Mouse (Mus musculus) midbrain, embryonic 10.5 days (tissue): ENCODE measurements around the gene Fmod. TPM values are rescaled to one million over a fixed set of nuclear protein-coding genes. Genes with fewer than 3 reads are reported as not detected.

Experiments used
- DNase-seq: peaks from one replicate; pipeline ENCODE4 v3.0.0-alpha.2; 2017; ENCODE audit warnings: low spot score
- H3K27ac ChIP-seq: fragments of 300-500 bp; sonication (generic); replicated peaks from 2 replicates; pipeline ENCODE4 v1.5.1; 2016; ENCODE audit warnings: mild to moderate bottlenecking
- H3K27me3 ChIP-seq: fragments of 300-500 bp; sonication (generic); 2 replicates; pipeline ENCODE4 v1.6.1; 2016; ENCODE audit warnings: low read depth, mild to moderate bottlenecking; ENCODE audit not compliant: poor library complexity, severe bottlenecking
- H3K36me3 ChIP-seq: fragments of 300-500 bp; sonication (generic); 2 replicates; pipeline ENCODE4 v1.6.1; 2016; ENCODE audit warnings: mild to moderate bottlenecking, moderate library complexity
- H3K4me1 ChIP-seq: fragments of 300-500 bp; sonication (generic); 2 replicates; pipeline ENCODE4 v1.6.1; 2016
- H3K4me3 ChIP-seq: fragments of 300-500 bp; sonication (generic); 2 replicates; pipeline ENCODE4 v1.5.1; 2016; ENCODE audit warnings: mild to moderate bottlenecking, moderate library complexity
- H3K9me3 ChIP-seq: fragments of 300-500 bp; sonication (generic); replicated peaks from 2 replicates; pipeline ENCODE4 v1.6.1; 2016; ENCODE audit warnings: mild to moderate bottlenecking
- WGBS: fragments of 180-500 bp; shearing (Covaris S2); methylation state at CpG from one replicate; pipeline ENCODE4 v1.1.7; 2016; 5-methylcytosine and 5-hydroxymethylcytosine counted together
- polyA plus RNA-seq: library from polyadenylated mRNA; unstranded; fragments of >200 nt; fragmentation: Nextera tagmentation; extraction: Ambion mirVana; gene quantifications from 2 replicates; pipeline ENCODE4 v1.2.1, GENCODE M21; 2016

The Fmod gene
- polyA plus RNA-seq, 1 experiment from 2014 or later, result 2.8 TPM

DNA sequence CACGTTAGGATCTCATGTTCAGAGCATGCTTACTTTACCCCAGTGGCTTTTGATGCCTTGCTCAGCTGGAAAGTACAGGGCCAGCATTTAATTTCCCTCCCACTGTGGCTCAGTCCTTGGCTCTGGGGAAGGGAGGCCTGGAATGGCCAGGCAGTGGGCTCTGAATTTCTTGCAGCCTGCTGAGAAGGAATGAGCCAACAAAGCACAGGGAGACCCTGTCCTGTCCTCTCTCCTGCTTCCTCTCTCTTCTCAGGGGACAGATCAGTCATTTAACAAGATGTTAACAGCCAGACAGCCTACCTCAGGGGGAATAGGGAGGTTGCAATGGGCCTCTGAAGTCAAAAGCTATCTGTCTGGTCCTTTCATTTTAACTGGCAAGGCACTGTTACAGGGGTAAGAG is 5.3 kb downstream of the Fmod start:
- WGBS, result 16% methylated on average over 1 of the region's 1 CpGs
- Histone ChIP-seq H3K36me3 (no peaks in the 10 kb centered on the region), H3K4me1 (peaks cover 31% of the 10 kb centered on the region)

DNA sequence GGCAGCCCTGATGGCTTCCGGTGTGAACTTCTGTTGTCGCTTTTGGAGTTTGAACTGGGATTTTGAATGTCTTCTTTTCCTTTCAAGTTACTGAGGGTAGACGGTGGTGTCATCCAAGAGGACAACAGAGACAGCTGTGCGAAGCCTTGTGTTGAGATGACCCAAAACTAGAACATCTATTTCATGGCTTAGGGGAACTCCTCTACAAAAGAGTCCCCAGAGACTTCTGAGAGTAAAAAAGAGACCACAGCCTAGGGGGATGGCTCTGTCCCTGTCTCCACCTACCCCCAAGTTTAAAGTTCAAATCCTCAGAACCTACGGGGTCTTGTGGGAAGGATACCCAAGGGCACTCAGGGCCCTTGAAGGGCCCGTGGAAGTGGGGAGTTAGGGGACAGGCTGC is 7.8 kb downstream of the Fmod start:
- H3K27ac ChIP-seq, result no peak overlapping the region
- H3K9me3 ChIP-seq, result no peaks in the 10 kb centered on the region
- H3K36me3 ChIP-seq, result no peaks in the 10 kb centered on the region
- no peak for DNase-seq
- H3K27me3 ChIP-seq, result peaks cover 19% of the 10 kb centered on the region
- H3K4me3 ChIP-seq, result no peak overlapping the region
- 95% methylated on average over 6 of the region's 6 CpGs for WGBS
- H3K4me1 ChIP-seq, result peaks cover 32% of the 10 kb centered on the region

More for the DNA sequence above, 5.3 kb downstream of the Fmod start:
- Histone ChIP-seq H3K4me3 (no peak overlapping the region), H3K9me3 (no peaks in the 10 kb centered on the region), H3K27ac (no peak overlapping the region), H3K27me3 (peaks cover 12% of the 10 kb centered on the region)
- no peak for DNase-seq

GRCm38 (mm10) chr1:134045971-134046370 is 8.9 kb downstream of the Fmod start:
- 6% methylated on average over 9 of the region's 9 CpGs for WGBS
- Histone ChIP-seq H3K27me3 (peaks cover 19% of the 10 kb centered on the region), H3K27ac (peak overlapping the region; percentile 82), H3K36me3 (no peaks in the 10 kb centered on the region), H3K4me3 (peak overlapping the region; percentile 50), H3K9me3 (no peaks in the 10 kb centered on the region), H3K4me1 (peaks cover 32% of the 10 kb centered on the region)
- DNase-seq, result peak; percentile 79

- WGBS, result 25% methylated on average over 23 of the region's 23 CpGs
- Histone ChIP-seq H3K27ac (peak overlapping the region; percentile 82), H3K36me3 (no peaks in the 10 kb centered on the region)
These were observed 9.3 kb downstream of the Fmod start for GRCm38 (mm10) chr1:134046387-134046786.

DNA sequence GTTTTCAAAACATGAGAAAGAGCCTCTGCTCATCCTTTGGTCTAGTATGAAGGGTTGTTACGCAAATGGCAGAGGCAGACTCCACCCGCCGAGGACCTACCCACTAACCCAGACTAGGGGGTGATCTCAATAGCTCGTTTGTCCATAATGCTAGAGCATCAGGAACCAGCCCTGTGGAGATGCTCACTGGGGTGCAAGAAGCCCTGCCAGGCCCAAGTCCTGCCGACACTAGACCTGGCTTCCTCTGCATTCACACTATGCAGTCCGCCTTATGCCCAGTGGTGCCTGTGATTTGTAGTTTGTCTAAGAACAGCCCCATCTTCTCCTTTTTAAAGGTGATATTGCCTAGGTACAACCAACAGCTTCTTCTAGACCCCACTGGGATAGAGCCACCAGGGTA is 10.4 kb downstream of the Fmod start:
- no peaks in the 10 kb centered on the region for H3K9me3 ChIP-seq
- H3K36me3 ChIP-seq, result no peaks in the 10 kb centered on the region
- no peak for DNase-seq
- peaks cover 27% of the 10 kb centered on the region for H3K4me1 ChIP-seq
- H3K27ac ChIP-seq, result 0 out of 2 replicates have a peak overlapping the region, but pooled peaks have one; percentile 33
- H3K27me3 ChIP-seq, result peaks cover 19% of the 10 kb centered on the region
- H3K4me3 ChIP-seq, result no peak overlapping the region
- 83% methylated on average over 6 of the region's 6 CpGs for WGBS

More at GRCm38 (mm10) chr1:134046387-134046786, 9.3 kb downstream of the Fmod start:
- peak overlapping the region; percentile 50 for H3K4me3 ChIP-seq
- H3K9me3 ChIP-seq, result no peaks in the 10 kb centered on the region
- no peak for DNase-seq
- peaks cover 32% of the 10 kb centered on the region for H3K4me1 ChIP-seq
- H3K27me3 ChIP-seq, result peaks cover 19% of the 10 kb centered on the region

GRCm38 (mm10) chr1:134048759-134049158 is 11.7 kb downstream of the Fmod start:
- WGBS, result 7% methylated on average over 5 of the region's 5 CpGs
- H3K4me3 ChIP-seq, result no peak overlapping the region
- H3K4me1 ChIP-seq, result peaks cover 19% of the 10 kb centered on the region
- 0 out of 2 replicates have a peak overlapping the region, but pooled peaks have one; percentile 33 for H3K27ac ChIP-seq
- no peaks in the 10 kb centered on the region for H3K9me3 ChIP-seq
- no peaks in the 10 kb centered on the region for H3K36me3 ChIP-seq
- DNase-seq, result peak; percentile 76
- H3K27me3 ChIP-seq, result peaks cover 19% of the 10 kb centered on the region

DNA sequence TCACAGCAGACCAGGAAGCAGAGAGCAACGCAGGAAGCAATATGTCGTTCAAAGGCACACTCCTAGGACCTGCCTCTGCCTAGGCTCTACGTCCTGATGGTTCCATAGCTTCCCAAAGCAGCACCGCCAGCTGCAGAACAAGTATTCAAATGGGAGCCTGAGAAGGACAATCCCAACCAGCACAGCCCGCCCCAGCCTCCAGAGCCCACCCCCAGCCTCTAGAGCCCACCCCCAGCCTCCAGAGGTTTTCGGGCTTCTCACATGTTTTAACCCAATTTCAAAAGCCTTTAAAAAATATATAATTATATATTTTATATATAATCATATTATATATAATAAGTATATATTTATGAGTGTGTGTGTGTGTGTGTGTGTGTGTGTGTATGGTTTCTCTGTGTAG is 12.5 kb downstream of the Fmod start:
- no peak overlapping the region for H3K4me3 ChIP-seq
- H3K27me3 ChIP-seq, result peaks cover 19% of the 10 kb centered on the region
- DNase-seq, result no peak
- no peaks in the 10 kb centered on the region for H3K9me3 ChIP-seq
- 82% methylated on average over 6 of the region's 6 CpGs for WGBS
- H3K27ac ChIP-seq, result no peak overlapping the region; the same call in 1 of the 2 replicates
- H3K4me1 ChIP-seq, result peaks cover 22% of the 10 kb centered on the region
- no peaks in the 10 kb centered on the region for H3K36me3 ChIP-seq

- Histone ChIP-seq H3K4me1 (peaks cover 33% of the 10 kb centered on the region), H3K36me3 (no peaks in the 10 kb centered on the region), H3K9me3 (no peaks in the 10 kb centered on the region), H3K27me3 (no peaks in the 10 kb centered on the region; the same call in 1 of the 2 replicates), H3K27ac (peak overlapping the region; percentile 74), H3K4me3 (no peak overlapping the region)
- 9% methylated on average over 6 of the region's 6 CpGs for WGBS
- peak; percentile 77 for DNase-seq
These were observed 16.2 kb downstream of the Fmod start for GRCm38 (mm10) chr1:134053207-134053606.

DNA sequence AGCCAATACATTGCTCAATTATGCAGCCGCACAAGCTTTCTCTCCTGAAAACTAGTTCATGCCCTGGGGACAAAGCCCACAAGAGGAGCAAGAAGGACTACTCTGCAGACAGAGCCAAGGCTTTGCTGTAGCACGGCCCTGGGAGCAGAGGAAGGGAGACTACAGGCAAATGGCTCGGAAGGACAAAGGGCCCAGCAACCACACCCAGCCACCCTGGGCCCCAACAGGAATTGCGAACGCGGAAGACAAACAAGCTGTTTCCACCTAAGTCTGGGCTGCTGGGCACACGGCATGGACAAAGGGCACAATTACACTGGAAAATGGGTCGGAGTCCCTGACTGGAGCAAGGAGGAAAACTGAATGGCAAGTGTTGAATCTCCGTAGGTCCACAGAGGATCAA is 18.0 kb downstream of the Fmod start:
- H3K9me3 ChIP-seq, result no peaks in the 10 kb centered on the region
- H3K36me3 ChIP-seq, result no peaks in the 10 kb centered on the region
- WGBS, result 76% methylated on average over 9 of the region's 9 CpGs
- no peaks in the 10 kb centered on the region; the same call in 1 of the 2 replicates for H3K27me3 ChIP-seq
- peaks cover 45% of the 10 kb centered on the region for H3K4me1 ChIP-seq
- H3K27ac ChIP-seq, result peak overlapping the region; percentile 73
- 0 out of 2 replicates have a peak overlapping the region, but pooled peaks have one; percentile 4 for H3K4me3 ChIP-seq
- no peak for DNase-seq

- H3K27ac ChIP-seq, result peak overlapping the region; percentile 73
These were observed 18.7 kb downstream of the Fmod start for GRCm38 (mm10) chr1:134055666-134056245.

GRCm38 (mm10) chr1:134056285-134056684 is 19.2 kb downstream of the Fmod start:
- Histone ChIP-seq H3K4me3 (no peak overlapping the region), H3K27ac (peak overlapping the region; percentile 73), H3K36me3 (no peaks in the 10 kb centered on the region), H3K27me3 (no peaks in the 10 kb centered on the region), H3K4me1 (peaks cover 57% of the 10 kb centered on the region), H3K9me3 (no peaks in the 10 kb centered on the region)
- DNase-seq, result no peak
- WGBS, result 79% methylated on average over 4 of the region's 4 CpGs

More at GRCm38 (mm10) chr1:134055666-134056245, 18.7 kb downstream of the Fmod start:
- H3K9me3 ChIP-seq, result no peaks in the 10 kb centered on the region
- 87% methylated on average over 9 of the region's 9 CpGs for WGBS
- no peak for DNase-seq
- H3K4me1 ChIP-seq, result peaks cover 52% of the 10 kb centered on the region
- no peaks in the 10 kb centered on the region for H3K36me3 ChIP-seq
- H3K4me3 ChIP-seq, result no peak overlapping the region
- no peaks in the 10 kb centered on the region for H3K27me3 ChIP-seq

DNA sequence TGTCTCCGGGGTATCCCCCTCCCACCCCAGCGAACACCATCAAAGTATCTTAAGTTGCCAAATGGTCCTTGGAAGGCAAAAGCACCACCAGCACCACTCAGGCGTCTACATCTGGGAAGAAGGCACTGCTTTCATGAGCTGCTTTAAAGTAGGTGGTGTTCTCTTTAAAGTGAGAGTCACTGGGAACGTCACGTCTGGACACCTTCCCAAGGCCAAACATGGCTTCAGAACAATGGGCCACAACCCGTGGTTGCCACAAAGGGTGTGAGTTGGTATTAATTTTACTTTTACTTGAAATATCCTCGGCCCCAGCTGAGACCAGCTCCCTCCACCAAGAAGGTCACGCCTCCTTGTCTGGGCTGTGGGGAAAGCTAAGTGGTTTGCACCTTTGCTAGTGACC is 20.7 kb downstream of the Fmod start:
- peaks cover 71% of the 10 kb centered on the region for H3K4me1 ChIP-seq
- no peak for DNase-seq
- H3K36me3 ChIP-seq, result no peaks in the 10 kb centered on the region
- H3K27me3 ChIP-seq, result no peaks in the 10 kb centered on the region
- no peak overlapping the region for H3K4me3 ChIP-seq
- H3K27ac ChIP-seq, result peak overlapping the region; percentile 98
- H3K9me3 ChIP-seq, result no peaks in the 10 kb centered on the region
- WGBS, result 81% methylated on average over 8 of the region's 8 CpGs

- 73% methylated on average over 6 of the region's 6 CpGs for WGBS
- Histone ChIP-seq H3K36me3 (no peaks in the 10 kb centered on the region), H3K27me3 (no peaks in the 10 kb centered on the region), H3K4me3 (no peak overlapping the region), H3K4me1 (peaks cover 80% of the 10 kb centered on the region), H3K27ac (peak overlapping the region; percentile 98; the same call in 1 of the 2 replicates), H3K9me3 (no peaks in the 10 kb centered on the region)
- DNase-seq, result no peak
These were observed 21.8 kb downstream of the Fmod start for GRCm38 (mm10) chr1:134058870-134059269.
